Mouse (Mus musculus): ENCODE results near the gene Gm45717.

DNA sequence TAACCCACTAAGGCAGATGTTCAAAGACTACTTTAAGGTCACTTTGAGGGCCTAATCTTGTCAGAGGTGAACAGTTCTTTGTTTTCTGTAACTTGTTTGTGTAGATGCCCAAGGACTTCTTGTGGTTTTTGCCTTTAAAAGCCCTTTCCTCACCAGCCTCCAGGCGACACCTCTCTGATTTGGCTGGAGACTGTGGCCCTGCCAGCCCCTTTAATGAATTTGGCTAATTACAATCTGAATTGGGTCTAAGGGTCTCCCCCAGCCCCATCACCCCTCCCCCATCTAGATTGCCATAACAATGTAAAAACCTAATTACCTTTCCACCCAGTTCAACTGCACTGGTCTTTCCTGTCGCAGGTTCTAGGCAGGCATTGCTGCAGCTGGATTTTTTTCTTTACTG, 7.0 kb upstream of the Gm45717 start:
- no peak for TF ChIP-seq POLR2AphosphoS2 (IDR thresholded peaks at IDR 0.05; ENCODE audit: low read length)
- TF ChIP-seq POLR2A (IDR thresholded peaks at IDR 0.05; ENCODE audit: control insufficient read depth in 1 of 2, insufficient read depth in 1 of 2, low read depth in 1 of 2, low read length in 2 of 2, poor library complexity in 1 of 2) = no peak
- TF ChIP-seq NELFE (IDR thresholded peaks at IDR 0.05; ENCODE audit: low read depth, low read length) = no peak
- TF ChIP-seq USF1 (IDR thresholded peaks at IDR 0.05; ENCODE audit: low read depth, low read length) = no peak
- TF ChIP-seq EP300 (IDR thresholded peaks at IDR 0.05; ENCODE audit: low read depth in 1 of 2, low read length in 2 of 2) = no peak
- TF ChIP-seq CTCF (IDR thresholded peaks at IDR 0.05 in 2 of 3, conservative IDR thresholded peaks at IDR 0.05 in 1 of 3; ENCODE audit: control insufficient read depth in 1 of 3, insufficient read depth in 1 of 3, low read depth in 2 of 3, low read length in 3 of 3, poor library complexity in 1 of 3, severe bottlenecking in 1 of 3) = no peak
- TF ChIP-seq SIN3A (IDR thresholded peaks at IDR 0.05; ENCODE audit: low read length) = no peak
- TF ChIP-seq POLR2AphosphoS5 (IDR thresholded peaks at IDR 0.05; ENCODE audit: borderline replicate concordance, low read depth, low read length) = no peak
- no peak for TF ChIP-seq GATA1 (IDR thresholded peaks at IDR 0.05; ENCODE audit: low read depth, low read length)
- TF ChIP-seq ZNF384 (IDR thresholded peaks at IDR 0.05; ENCODE audit: low read depth, low read length) = no peak
